Mouse (Mus musculus) forebrain, postnatal 0 days (tissue): Measurements from ENCODE around the gene Tmem222. TPM values are rescaled to one million over a fixed set of nuclear protein-coding genes. Genes with fewer than 3 reads are reported as not detected.

Experiments
- ATAC-seq: fragments of 200-750 bp; cut with Nextera tagmentation; 2 replicates; pipeline ENCODE4 v1.8.0; 2017; ENCODE audit warnings: mild to moderate bottlenecking, moderate library complexity
- DNase-seq: peaks from one replicate; pipeline ENCODE4 v3.0.0-alpha.2; 2015
- H3K27ac ChIP-seq: fragments of 300-500 bp; sonication (generic); 2 replicates; pipeline ENCODE4 v1.5.1; 2014; ENCODE audit warnings: low read depth, mild to moderate bottlenecking, antibody characterized with exemption, low read length, moderate library complexity, mixed read lengths
- H3K27me3 ChIP-seq: fragments of 300-500 bp; sonication (generic); 2 replicates; pipeline ENCODE4 v1.6.1; 2014; ENCODE audit warnings: mild to moderate bottlenecking, low read length, mixed read lengths; ENCODE audit not compliant: insufficient read depth
- H3K36me3 ChIP-seq: fragments of 300-500 bp; sonication (generic); 2 replicates; pipeline ENCODE4 v1.6.1; 2014; ENCODE audit warnings: mild to moderate bottlenecking, moderate library complexity; ENCODE audit not compliant: insufficient read depth
- H3K4me1 ChIP-seq: fragments of 300-500 bp; sonication (generic); 2 replicates; pipeline ENCODE4 v1.6.1; 2014; ENCODE audit warnings: antibody characterized with exemption; ENCODE audit not compliant: insufficient read depth
- H3K4me2 ChIP-seq: fragments of 300-500 bp; sonication (generic); 2 replicates; pipeline ENCODE4 v1.6.1; 2014; ENCODE audit warnings: low read depth, mild to moderate bottlenecking, moderate library complexity
- H3K4me3 ChIP-seq: fragments of 300-500 bp; sonication (generic); 2 replicates; pipeline ENCODE4 v1.5.1; 2014; ENCODE audit warnings: low read depth, low read length, mixed read lengths
- H3K9ac ChIP-seq: fragments of 300-500 bp; sonication (generic); 2 replicates; pipeline ENCODE4 v1.6.1; 2014; ENCODE audit warnings: mild to moderate bottlenecking
- H3K9me3 ChIP-seq: fragments of 300-500 bp; sonication (generic); 2 replicates; pipeline ENCODE4 v1.6.1; 2016; ENCODE audit warnings: low read length
- CTCF ChIP-seq: sonication (generic); IDR thresholded peaks from 2 replicates; pipeline ENCODE4 v1.5.1; 2016; ENCODE audit warnings: antibody characterized with exemption, control low read depth, low read depth
- WGBS: fragments of 180-500 bp; shearing (Covaris S2); extraction: QIAGEN DNeasy Blood & Tissue Kit; methylation state at CpG from one replicate; pipeline ENCODE4 v1.1.7; 2014; 5-methylcytosine and 5-hydroxymethylcytosine counted together
- polyA plus RNA-seq: library from polyadenylated mRNA; unstranded; fragments of >200 nt; fragmentation: Nextera tagmentation; extraction: Ambion mirVana; gene quantifications from 2 replicates; pipeline ENCODE4 v1.2.1, GENCODE M21; 2015
- total RNA-seq: library from RNA; depleted of rRNA; stranded (reverse); fragments of >200 nt; gene quantifications from 2 replicates; pipeline ENCODE4 v1.2.3, GENCODE M21; 2014; rRNA removed

Gene Tmem222
- total and polyA plus RNA-seq, 2 experiments from 2014 or later: 125 to 146 TPM

DNA sequence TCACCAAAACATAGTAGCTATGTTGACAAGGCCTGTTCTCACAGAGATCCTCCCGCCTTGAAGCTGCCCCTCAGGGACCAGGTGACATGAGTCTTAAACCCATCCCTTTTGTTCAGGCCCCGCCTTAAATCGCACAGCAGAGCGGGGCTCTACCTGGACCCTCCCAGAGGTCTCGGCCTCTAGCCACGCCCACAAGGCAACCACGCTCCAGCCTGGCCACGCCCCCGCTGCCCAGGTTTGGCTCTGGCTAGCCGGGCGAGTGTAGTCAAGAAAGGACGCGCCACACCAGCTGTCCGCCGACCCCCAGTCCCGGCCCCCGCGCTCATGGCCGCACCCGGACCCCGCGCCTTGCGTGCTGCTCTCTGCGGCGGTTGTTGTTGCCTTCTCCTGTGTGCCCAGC, 56.9 kb downstream of the Tmem222 start:
- DNase-seq: no peak
- no peak for TF ChIP-seq CTCF
- H3K9me3 ChIP-seq: no peaks in the 10 kb centered on the region
- 0 out of 2 replicates have a peak overlapping the region, but pooled peaks have one; percentile 28 for H3K9ac ChIP-seq
- WGBS: 7% methylated on average over 25 of the region's 25 CpGs
- H3K4me1 ChIP-seq: 0 out of 2 replicates have a peak, but pooled peaks cover 4% of the 10 kb centered on the region
- H3K27me3 ChIP-seq: 0 out of 2 replicates have a peak, but pooled peaks cover 2% of the 10 kb centered on the region
- no peaks in the 10 kb centered on the region for H3K36me3 ChIP-seq
- peak overlapping the region; percentile 18 for H3K4me3 ChIP-seq
- no peak for ATAC-seq
- H3K4me2 ChIP-seq: peak overlapping the region; percentile 47
- H3K27ac ChIP-seq: no peak overlapping the region

- Histone ChIP-seq H3K27ac (no peak overlapping the region), H3K4me2 (no peak overlapping the region), H3K27me3 (0 out of 2 replicates have a peak, but pooled peaks cover 2% of the 10 kb centered on the region), H3K9me3 (no peaks in the 10 kb centered on the region), H3K4me1 (0 out of 2 replicates have a peak, but pooled peaks cover 4% of the 10 kb centered on the region), H3K9ac (no peak overlapping the region), H3K36me3 (no peaks in the 10 kb centered on the region), H3K4me3 (no peak overlapping the region)
- ATAC-seq (no peak), DNase-seq (no peak)
- no peak for TF ChIP-seq CTCF
- WGBS: 93% methylated on average over 3 of the region's 3 CpGs
Observed at GRCm38 (mm10) chr4:133218745-133219144, 58.8 kb downstream of the Tmem222 start.

DNA sequence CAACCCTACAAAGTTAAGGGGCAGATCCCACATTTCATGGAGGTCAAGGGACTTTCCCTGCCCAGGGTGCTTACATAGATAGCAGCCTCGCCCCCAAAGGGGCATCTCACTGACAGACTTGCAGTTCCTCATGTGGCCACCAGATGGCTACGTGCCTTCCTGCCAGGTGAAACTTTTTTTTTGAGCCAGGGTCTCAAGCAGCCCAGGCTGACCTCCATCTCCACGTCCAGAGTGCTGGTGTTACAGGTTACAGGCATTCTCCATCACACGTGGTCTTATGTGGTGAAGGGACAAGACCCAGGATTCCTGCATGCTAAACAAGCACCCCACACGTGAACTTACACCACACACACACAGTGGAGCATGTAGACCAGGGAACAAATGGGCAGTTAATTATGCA, 60.0 kb downstream of the Tmem222 start:
- Histone ChIP-seq H3K4me3 (no peak overlapping the region), H3K27me3 (peaks cover 11% of the 10 kb centered on the region; the same call in 1 of the 2 replicates), H3K4me1 (peaks cover 7% of the 10 kb centered on the region; the same call in 1 of the 2 replicates), H3K36me3 (no peaks in the 10 kb centered on the region), H3K9ac (no peak overlapping the region), H3K27ac (no peak overlapping the region), H3K9me3 (no peaks in the 10 kb centered on the region), H3K4me2 (no peak overlapping the region)
- peak; percentile 96 for TF ChIP-seq CTCF
- WGBS: 3% methylated on average over 5 of the region's 5 CpGs
- peak; percentile 76 for DNase-seq
- no peak for ATAC-seq

Other genes starting within 250 kb of the Tmem222 start
- 8.1 and 11.3 TPM in 2 replicates for gene Wasf2, start 147.3 kb downstream of the Tmem222 start, total RNA-seq
- gene Wasf2, start 147.3 kb downstream of the Tmem222 start, polyA plus RNA-seq: 15.7 and 24.1 TPM in 2 replicates
- 2.8 and 4.6 TPM in 2 replicates for gene Cd164l2, start 65.7 kb downstream of the Tmem222 start, total RNA-seq
- 4.2 and 6.1 TPM in 2 replicates for gene Cd164l2, start 65.7 kb downstream of the Tmem222 start, polyA plus RNA-seq
- gene Gpr3, start 65.3 kb downstream of the Tmem222 start, total RNA-seq: 1.1 and 2.2 TPM in 2 replicates
- 2.6 and 2.7 TPM in 2 replicates for gene Gpr3, start 65.3 kb downstream of the Tmem222 start, polyA plus RNA-seq
- gene Map3k6, start 37.0 kb downstream of the Tmem222 start, total RNA-seq: 4.7 and 7.2 TPM in 2 replicates
- 4.3 and 4.4 TPM in 2 replicates for gene Map3k6, start 37.0 kb downstream of the Tmem222 start, polyA plus RNA-seq
- 0.69 TPM in 1 of 2 replicates, not detected in the other for gene Sytl1, start 14.7 kb downstream of the Tmem222 start, total RNA-seq
- 0.14 and 0.52 TPM in 2 replicates for gene Sytl1, start 14.7 kb downstream of the Tmem222 start, polyA plus RNA-seq
- gene Wdtc1, start 75.7 kb upstream of the Tmem222 start, total RNA-seq: 35.5 and 43.9 TPM in 2 replicates
- gene Wdtc1, start 75.7 kb upstream of the Tmem222 start, polyA plus RNA-seq: 13.0 and 16.3 TPM in 2 replicates
- gene Slc9a1, start 91.9 kb upstream of the Tmem222 start, total RNA-seq: 9.7 and 16.0 TPM in 2 replicates
- gene Slc9a1, start 91.9 kb upstream of the Tmem222 start, polyA plus RNA-seq: 7.7 and 10.1 TPM in 2 replicates
- 0.23 and 0.62 TPM in 2 replicates for gene Tent5b, start 202.3 kb upstream of the Tmem222 start, total RNA-seq
- 0.31 TPM in 2 replicates for gene Tent5b, start 202.3 kb upstream of the Tmem222 start, polyA plus RNA-seq
- gene Trnp1, start 220.8 kb upstream of the Tmem222 start, total RNA-seq: 25.7 and 32.1 TPM in 2 replicates
- gene Trnp1, start 220.8 kb upstream of the Tmem222 start, polyA plus RNA-seq: 14.3 and 17.7 TPM in 2 replicates
- 0.23 TPM in 1 of 2 replicates, not detected in the other for gene Kdf1, start 241.2 kb upstream of the Tmem222 start, total RNA-seq
- gene Kdf1, start 241.2 kb upstream of the Tmem222 start, polyA plus RNA-seq: 0.40 and 0.92 TPM in 2 replicates